Mouse (Mus musculus): ENCODE measurements at regions not wholly inside any gene's neighbourhood (a gene's known extent, or its start where the extent isn't known, plus 50 kb on each side); places are given as distances from the start of the nearest gene placed in this dataset.

DNA sequence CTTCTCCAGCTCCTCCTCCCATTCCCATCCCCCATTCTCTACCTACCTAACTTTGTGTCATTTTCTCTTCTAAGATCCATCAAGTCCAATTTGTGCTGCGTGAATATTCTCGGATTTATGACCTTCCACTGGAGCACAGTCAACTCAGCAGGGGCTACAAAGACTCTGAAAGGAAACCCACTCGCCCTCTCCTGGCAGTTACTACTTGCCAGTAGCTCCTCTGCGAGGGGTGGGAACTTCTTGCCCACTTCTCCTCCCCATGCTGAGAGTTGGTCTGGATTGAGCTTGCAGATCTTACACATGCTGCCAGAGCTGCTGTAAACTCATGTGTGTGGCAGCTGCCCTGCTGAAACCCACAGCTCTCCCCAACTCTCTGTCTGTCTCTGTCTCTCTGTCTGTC, 57.1 kb upstream of the Rad23b start:
- TF ChIP-seq POLR2A (IDR thresholded peaks at IDR 0.05; ENCODE audit: borderline replicate concordance, low read depth, low read length) (no peak), CTCF (IDR thresholded peaks at IDR 0.05; ENCODE audit: low read depth, low read length) (no peak)
- H3K27ac ChIP-seq (ENCODE audit: insufficient read depth, low read depth, low read length): no peak overlapping the region
- no peak overlapping the region for H3K4me3 ChIP-seq (ENCODE audit: insufficient read depth, low read length)
- no peaks in the 10 kb centered on the region for H3K4me1 ChIP-seq (ENCODE audit: control insufficient read depth, insufficient read depth, low read length)

DNA sequence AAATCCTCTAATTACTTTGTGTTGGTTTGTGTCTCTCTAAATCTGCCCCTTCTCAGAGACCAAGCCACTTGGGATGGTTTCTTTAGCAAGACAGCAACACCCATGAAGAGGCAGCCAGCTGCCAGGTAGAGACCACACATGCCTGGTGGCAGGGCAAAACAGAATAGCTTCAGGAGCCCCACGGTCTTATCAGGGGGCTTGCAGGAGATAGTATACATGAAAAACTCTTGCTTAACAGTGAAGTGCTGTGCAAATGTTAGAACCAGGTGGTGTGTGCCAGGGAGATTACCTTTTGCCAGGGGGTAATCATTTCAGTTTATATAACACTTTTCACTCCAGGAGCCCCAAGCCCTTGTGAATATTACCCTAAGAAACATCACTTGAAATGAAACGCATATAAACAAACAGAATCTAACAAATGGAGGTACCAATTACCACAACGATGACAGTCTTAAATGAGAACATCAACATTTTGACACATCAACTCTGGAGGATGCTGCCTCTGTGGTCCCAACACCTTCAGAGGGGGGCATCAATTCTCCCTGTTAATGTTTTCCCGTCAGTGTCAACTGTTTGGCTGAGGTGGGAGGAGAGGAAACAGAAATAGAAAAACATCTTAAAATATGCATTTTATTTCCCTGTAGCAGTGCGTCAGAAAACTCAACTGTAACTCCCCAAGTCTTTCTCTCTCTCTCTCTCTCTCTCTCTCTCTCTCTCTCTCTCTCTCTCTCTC, 56.3 kb upstream of the Rad23b start:
- H3K27ac ChIP-seq (ENCODE audit: insufficient read depth, low read depth, low read length): no peak overlapping the region
- H3K4me3 ChIP-seq (ENCODE audit: insufficient read depth, low read length): no peak overlapping the region
- no peaks in the 10 kb centered on the region for H3K4me1 ChIP-seq (ENCODE audit: control insufficient read depth, insufficient read depth, low read length)
- TF ChIP-seq POLR2A (IDR thresholded peaks at IDR 0.05; ENCODE audit: borderline replicate concordance, low read depth, low read length): no peak
- TF ChIP-seq CTCF (IDR thresholded peaks at IDR 0.05; ENCODE audit: low read depth, low read length): no peak

DNA sequence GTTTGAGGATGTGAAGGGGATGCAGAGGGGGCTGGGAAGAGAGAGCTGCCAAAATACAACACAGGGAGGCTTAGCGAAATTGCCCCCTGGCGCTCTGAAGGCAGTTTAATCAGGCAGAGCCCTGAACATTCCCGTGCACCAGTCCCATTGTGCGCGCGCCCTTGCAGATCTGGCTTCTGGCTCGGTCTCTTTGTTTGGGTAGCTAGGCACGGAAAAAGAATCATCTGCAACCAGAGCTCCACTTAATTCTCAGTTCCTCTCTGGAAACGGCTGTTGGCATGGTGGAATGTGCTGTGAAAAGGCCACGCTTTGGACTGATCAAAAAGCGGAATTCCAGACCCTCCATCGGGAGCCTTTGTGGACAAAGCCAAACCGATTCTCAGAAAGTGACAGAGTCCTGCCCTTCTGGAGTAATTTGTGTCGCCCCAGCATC, 55.6 kb upstream of the Rad23b start:
- Histone ChIP-seq H3K27ac (ENCODE audit: insufficient read depth, low read depth, low read length) (no peak overlapping the region), H3K4me3 (ENCODE audit: insufficient read depth, low read length) (peak overlapping the region; percentile 26), H3K4me1 (ENCODE audit: control insufficient read depth, insufficient read depth, low read length) (no peaks in the 10 kb centered on the region)
- TF ChIP-seq POLR2A (IDR thresholded peaks at IDR 0.05; ENCODE audit: borderline replicate concordance, low read depth, low read length) (no peak), CTCF (IDR thresholded peaks at IDR 0.05; ENCODE audit: low read depth, low read length) (no peak)

DNA sequence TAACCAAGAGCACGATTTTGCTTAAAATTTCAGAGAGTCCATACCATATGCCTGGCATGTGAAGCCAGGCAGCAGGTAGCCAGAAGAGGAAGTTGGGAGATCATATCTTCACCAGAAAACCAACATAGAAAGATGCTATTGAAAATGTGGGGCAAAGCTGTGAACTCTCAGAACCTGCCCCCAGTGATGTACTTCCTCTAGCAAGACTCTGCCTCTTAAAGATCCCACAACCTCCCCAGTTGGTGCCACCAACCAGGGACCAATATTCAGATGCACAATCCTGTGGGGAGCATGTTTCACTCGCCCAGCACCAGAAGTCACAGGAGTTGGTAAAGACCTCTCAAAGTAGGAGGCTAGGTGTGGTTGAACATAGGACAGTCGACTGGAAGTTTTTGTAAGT, 52.0 kb upstream of the Rad23b start:
- Histone ChIP-seq H3K4me1 (ENCODE audit: control insufficient read depth, insufficient read depth, low read length) (no peaks in the 10 kb centered on the region), H3K27ac (ENCODE audit: insufficient read depth, low read depth, low read length) (no peak overlapping the region), H3K4me3 (ENCODE audit: insufficient read depth, low read length) (no peak overlapping the region)
- no peak for TF ChIP-seq POLR2A (IDR thresholded peaks at IDR 0.05; ENCODE audit: borderline replicate concordance, low read depth, low read length)
- no peak for TF ChIP-seq CTCF (IDR thresholded peaks at IDR 0.05; ENCODE audit: low read depth, low read length)

All from bone marrow macrophage, adult 2 months (primary cell).